Mouse (Mus musculus): ENCODE measurements around the gene Mapre3.

Gene Mapre3

GRCm38 (mm10) chr5:30887331-30887761 lies 72.9 kb downstream of the Mapre3 start:
- peak; percentile 74 for DNase-seq

- peak; percentile 93 for DNase-seq
Observed at GRCm38 (mm10) chr5:30887858-30888336, 73.5 kb downstream of the Mapre3 start.

GRCm38 (mm10) chr5:30888337-30889087 lies 74.1 kb downstream of the Mapre3 start, which contains the start of gene Agbl5:
TSS of gene Agbl5 (plus strand) at chr5:30888694.
- peak; percentile 95 for DNase-seq

- no peak for DNase-seq
Observed at GRCm38 (mm10) chr5:30889088-30889754, 74.8 kb downstream of the Mapre3 start.

GRCm38 (mm10) chr5:30890375-30890774 lies 75.9 kb downstream of the Mapre3 start:
- no peak for DNase-seq

- DNase-seq, result no peak
Observed at GRCm38 (mm10) chr5:30901860-30902259, 87.4 kb downstream of the Mapre3 start.

- peak; percentile 98 for DNase-seq
Observed at GRCm38 (mm10) chr5:30907413-30908059, 93.1 kb downstream of the Mapre3 start, which contains the start of gene Ost4. TSS of gene Ost4 (minus strand) at chr5:30907788.

- DNase-seq, result peak; percentile 60
Observed at GRCm38 (mm10) chr5:30908426-30909299, 94.2 kb downstream of the Mapre3 start.

- no peak for DNase-seq
Observed at GRCm38 (mm10) chr5:30909300-30909659, 94.8 kb downstream of the Mapre3 start.

GRCm38 (mm10) chr5:30909863-30910262 lies 95.4 kb downstream of the Mapre3 start:
- no peak for DNase-seq

- DNase-seq, result no peak
Observed at GRCm38 (mm10) chr5:30910481-30910880, 96.0 kb downstream of the Mapre3 start.

GRCm38 (mm10) chr5:30912156-30912555 lies 97.7 kb downstream of the Mapre3 start:
- DNase-seq, result peak; percentile 66

GRCm38 (mm10) chr5:30913060-30913841 lies 98.8 kb downstream of the Mapre3 start, which contains the start of gene Emilin1:
TSS of gene Emilin1 (plus strand) at chr5:30913402.
- peak; percentile 91 for DNase-seq

- DNase-seq, result no peak
Observed at GRCm38 (mm10) chr5:30914101-30914635, 99.7 kb downstream of the Mapre3 start.

- DNase-seq, result no peak
Observed at GRCm38 (mm10) chr5:30914849-30915248, 100.4 kb downstream of the Mapre3 start.

- DNase-seq, result no peak
Observed at GRCm38 (mm10) chr5:30915456-30915855, 101.0 kb downstream of the Mapre3 start.
